Mouse (Mus musculus) hindbrain, embryonic 16.5 days (tissue): ENCODE measurements at regions not wholly inside any gene's neighbourhood (a gene's known extent, or its start where the extent isn't known, plus 50 kb on each side); places are given as distances from the start of the nearest gene placed in this dataset.

Experiments used
- ATAC-seq: fragments of 200-750 bp; cut with Nextera tagmentation; 2 replicates; pipeline ENCODE4 v1.8.0; 2017; ENCODE audit warnings: moderate TSS enrichment, moderate library complexity
- H3K27ac ChIP-seq: fragments of 300-500 bp; sonication (generic); 2 replicates; pipeline ENCODE4 v1.5.1; 2014; ENCODE audit warnings: low read depth, mild to moderate bottlenecking, control low read depth, low read length, moderate library complexity
- H3K27me3 ChIP-seq: fragments of 300-500 bp; sonication (generic); replicated peaks from 2 replicates; pipeline ENCODE4 v1.6.1; 2014; ENCODE audit warnings: low read length; ENCODE audit not compliant: control insufficient read depth, insufficient read depth
- H3K36me3 ChIP-seq: fragments of 300-500 bp; sonication (generic); 2 replicates; pipeline ENCODE4 v1.6.1; 2014; ENCODE audit warnings: mild to moderate bottlenecking, low read length, moderate library complexity, mixed read lengths; ENCODE audit not compliant: control insufficient read depth, insufficient read depth
- H3K4me1 ChIP-seq: fragments of 300-500 bp; sonication (generic); 2 replicates; pipeline ENCODE4 v1.6.1; 2014; ENCODE audit warnings: low read depth, low read length; ENCODE audit not compliant: control insufficient read depth, insufficient read depth
- H3K4me2 ChIP-seq: fragments of 300-500 bp; sonication (generic); 2 replicates; pipeline ENCODE4 v1.6.1; 2014; ENCODE audit warnings: mild to moderate bottlenecking, low read length, control low read depth, moderate library complexity
- H3K4me3 ChIP-seq: fragments of 300-500 bp; sonication (generic); 2 replicates; pipeline ENCODE4 v1.5.1; 2014; ENCODE audit warnings: mild to moderate bottlenecking, low read length, control low read depth, moderate library complexity
- H3K9ac ChIP-seq: fragments of 300-500 bp; sonication (generic); 2 replicates; pipeline ENCODE4 v1.6.1; 2014; ENCODE audit warnings: low read depth, mild to moderate bottlenecking, control low read depth, low read length, moderate library complexity
- H3K9me3 ChIP-seq: fragments of 300-500 bp; sonication (generic); 2 replicates; pipeline ENCODE4 v1.6.1; 2014; ENCODE audit warnings: mild to moderate bottlenecking, low read length, moderate library complexity; ENCODE audit not compliant: control insufficient read depth
- WGBS: fragments of 180-500 bp; shearing (Covaris S2); extraction: QIAGEN DNeasy Blood & Tissue Kit; methylation state at CpG from one replicate; pipeline ENCODE4 v1.1.7; 2014; 5-methylcytosine and 5-hydroxymethylcytosine counted together

DNA sequence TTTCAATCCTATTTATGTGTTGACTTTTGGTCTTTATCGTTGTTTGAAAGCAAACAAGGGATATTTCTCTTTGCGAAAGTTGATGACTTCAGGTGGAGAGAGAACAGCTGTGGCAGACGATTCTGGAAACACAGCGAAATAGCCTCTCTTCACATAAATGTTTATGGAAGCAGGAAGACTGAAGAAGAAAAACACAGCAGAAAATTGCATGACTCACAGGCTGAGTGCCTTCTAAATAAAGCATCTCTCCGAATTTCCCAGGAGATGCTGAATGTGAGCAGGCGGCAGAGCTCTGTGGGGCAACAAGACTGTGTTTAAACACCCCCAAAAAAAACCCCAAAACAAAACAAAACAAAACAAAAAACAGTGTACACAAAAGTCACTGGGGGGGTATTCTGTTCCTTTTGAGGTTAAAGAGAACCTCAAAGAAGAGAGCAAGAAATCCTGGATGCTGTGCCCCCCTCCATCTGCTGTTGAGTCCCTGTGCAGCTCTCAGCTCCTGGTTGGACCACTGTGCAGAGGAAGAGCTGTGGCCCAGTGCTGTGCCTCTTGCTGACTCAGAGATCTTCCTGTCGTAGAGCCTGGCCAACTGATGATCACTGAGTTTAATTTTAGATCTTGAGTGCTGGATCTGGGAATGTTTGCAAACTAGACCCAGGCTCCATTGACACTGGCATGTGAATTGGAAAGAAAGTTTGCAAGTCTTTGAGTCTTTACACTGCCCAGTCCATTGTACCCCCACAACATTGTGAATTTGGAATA lies 126.6 kb upstream of the Runx1 start:
- H3K4me1 ChIP-seq = no peaks in the 10 kb centered on the region
- H3K9me3 ChIP-seq = no peaks in the 10 kb centered on the region
- no peak for ATAC-seq
- WGBS = 71% methylated on average over 7 of the region's 7 CpGs
- H3K27ac ChIP-seq = no peak overlapping the region
- H3K27me3 ChIP-seq = no peaks in the 10 kb centered on the region
- no peak overlapping the region for H3K9ac ChIP-seq
- no peaks in the 10 kb centered on the region for H3K36me3 ChIP-seq
- no peak overlapping the region for H3K4me2 ChIP-seq
- H3K4me3 ChIP-seq = no peak overlapping the region

GRCm38 (mm10) chr16:92951516-92951915 lies 125.6 kb upstream of the Runx1 start:
- 88% methylated on average over 6 of the region's 6 CpGs for WGBS
- no peak overlapping the region for H3K9ac ChIP-seq

DNA sequence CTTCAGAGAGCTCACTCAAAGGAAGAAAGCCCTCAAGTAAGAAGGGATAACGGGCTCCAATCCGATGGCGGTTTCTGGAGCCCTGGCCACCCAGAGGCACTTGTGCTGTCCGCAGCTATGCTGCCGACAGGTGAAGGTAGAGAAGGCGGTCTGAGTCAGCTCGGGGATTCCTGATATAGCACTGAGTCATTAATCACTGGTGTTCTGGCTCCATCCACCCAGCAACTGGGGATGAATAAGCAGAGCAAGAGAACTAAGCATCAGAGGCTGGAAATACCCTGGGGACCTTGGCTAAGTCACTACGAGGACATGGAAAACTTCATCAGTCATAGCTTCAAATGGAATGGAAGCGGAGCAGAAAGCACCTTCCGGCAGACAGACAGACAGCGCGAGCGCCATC lies 122.5 kb upstream of the Runx1 start:
- no peaks in the 10 kb centered on the region for H3K4me1 ChIP-seq
- 93% methylated on average over 13 of the region's 13 CpGs for WGBS
- H3K27ac ChIP-seq = no peak overlapping the region
- H3K9me3 ChIP-seq = no peaks in the 10 kb centered on the region
- no peak overlapping the region for H3K9ac ChIP-seq
- H3K4me2 ChIP-seq = no peak overlapping the region
- no peaks in the 10 kb centered on the region for H3K36me3 ChIP-seq
- no peaks in the 10 kb centered on the region for H3K27me3 ChIP-seq
- no peak overlapping the region for H3K4me3 ChIP-seq
- no peak for ATAC-seq

More at GRCm38 (mm10) chr16:92951516-92951915, 125.6 kb upstream of the Runx1 start:
- H3K27me3 ChIP-seq = no peaks in the 10 kb centered on the region
- H3K9me3 ChIP-seq = no peaks in the 10 kb centered on the region
- H3K4me1 ChIP-seq = no peaks in the 10 kb centered on the region
- no peak overlapping the region for H3K4me3 ChIP-seq
- no peak overlapping the region for H3K27ac ChIP-seq
- H3K36me3 ChIP-seq = no peaks in the 10 kb centered on the region
- ATAC-seq = no peak
- no peak overlapping the region for H3K4me2 ChIP-seq

- no peak overlapping the region for H3K4me3 ChIP-seq
- H3K9me3 ChIP-seq = no peaks in the 10 kb centered on the region
- H3K36me3 ChIP-seq = no peaks in the 10 kb centered on the region
- no peaks in the 10 kb centered on the region for H3K27me3 ChIP-seq
- H3K9ac ChIP-seq = no peak overlapping the region
- no peak overlapping the region for H3K27ac ChIP-seq
- 87% methylated on average over 4 of the region's 4 CpGs for WGBS
- H3K4me2 ChIP-seq = no peak overlapping the region
- no peak for ATAC-seq
- H3K4me1 ChIP-seq = no peaks in the 10 kb centered on the region
These were observed 120.6 kb upstream of the Runx1 start for GRCm38 (mm10) chr16:92946554-92946953.

- H3K4me2 ChIP-seq = no peak overlapping the region
- no peaks in the 10 kb centered on the region for H3K9me3 ChIP-seq
- no peak overlapping the region for H3K4me3 ChIP-seq
- H3K36me3 ChIP-seq = no peaks in the 10 kb centered on the region
- H3K9ac ChIP-seq = no peak overlapping the region
- WGBS = 49% methylated on average over 2 of the region's 2 CpGs
- H3K4me1 ChIP-seq = no peaks in the 10 kb centered on the region
- H3K27ac ChIP-seq = no peak overlapping the region
- no peak for ATAC-seq
- H3K27me3 ChIP-seq = no peaks in the 10 kb centered on the region
These were observed 118.0 kb upstream of the Runx1 start for GRCm38 (mm10) chr16:92943901-92944300.

GRCm38 (mm10) chr16:92939618-92940017 lies 113.7 kb upstream of the Runx1 start:
- H3K27ac ChIP-seq = no peak overlapping the region

DNA sequence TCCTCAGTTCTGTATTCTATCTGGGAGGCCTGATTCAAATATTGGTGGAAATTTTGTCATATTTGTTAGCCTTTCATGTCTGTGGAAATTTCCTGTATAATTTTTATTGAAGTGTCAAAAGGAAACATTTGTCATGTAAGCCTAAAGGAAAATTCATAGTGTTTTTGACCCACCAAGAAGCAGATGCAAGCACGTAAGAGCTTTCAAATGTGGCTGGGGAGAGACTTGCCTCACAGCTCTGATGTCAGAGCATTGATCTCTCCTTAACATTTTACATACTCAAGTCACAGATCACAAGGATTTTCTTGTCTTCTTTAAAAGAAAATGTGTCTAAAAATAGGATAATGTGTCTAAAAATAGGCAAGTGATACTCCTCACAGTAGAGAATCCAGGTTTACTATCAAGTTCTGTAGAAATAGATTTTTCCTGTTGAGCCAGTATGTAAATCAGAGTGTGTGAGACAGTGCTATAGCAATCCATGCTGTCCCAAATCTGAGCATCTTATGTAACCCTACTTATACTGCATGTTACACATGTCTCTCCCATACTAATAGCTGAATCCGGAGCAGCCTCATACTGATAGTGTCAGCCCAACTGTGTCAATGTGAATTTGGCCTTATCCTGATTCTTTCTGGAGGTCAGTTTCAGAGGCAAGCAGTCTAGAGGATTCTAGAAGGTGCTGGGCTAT lies 110.0 kb upstream of the Runx1 start:
- WGBS = 83% methylated on average over 2 of the region's 2 CpGs
- H3K36me3 ChIP-seq = no peaks in the 10 kb centered on the region

More at GRCm38 (mm10) chr16:92939618-92940017, 113.7 kb upstream of the Runx1 start:
- ATAC-seq = no peak
- no peaks in the 10 kb centered on the region for H3K4me1 ChIP-seq
- WGBS = 50% methylated on average over 8 of the region's 8 CpGs
- H3K4me2 ChIP-seq = no peak overlapping the region
- H3K4me3 ChIP-seq = no peak overlapping the region
- no peaks in the 10 kb centered on the region for H3K9me3 ChIP-seq
- no peak overlapping the region for H3K9ac ChIP-seq
- H3K27me3 ChIP-seq = no peaks in the 10 kb centered on the region
- no peaks in the 10 kb centered on the region for H3K36me3 ChIP-seq

DNA sequence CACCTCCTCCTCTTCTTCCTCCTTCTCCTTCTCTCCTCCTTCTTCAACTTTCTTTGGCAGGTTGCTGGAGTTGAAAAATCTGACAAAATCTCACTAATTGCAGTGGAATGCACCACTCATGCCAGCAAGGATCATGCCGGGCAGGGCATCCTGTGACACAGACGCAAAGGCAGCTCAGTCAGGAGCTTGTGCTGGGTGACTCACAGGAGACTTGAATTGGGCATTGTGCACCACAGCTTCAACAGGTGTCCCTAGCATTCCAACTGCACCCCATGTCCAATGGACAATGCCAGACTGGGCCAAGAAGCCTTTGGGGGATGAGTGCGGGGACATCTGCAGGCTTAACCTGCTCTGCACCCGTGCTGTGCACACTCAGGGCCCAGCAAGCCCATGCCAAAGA lies 104.2 kb upstream of the Runx1 start:
- Histone ChIP-seq H3K4me3 (no peak overlapping the region), H3K4me2 (no peak overlapping the region), H3K9me3 (no peaks in the 10 kb centered on the region), H3K27me3 (no peaks in the 10 kb centered on the region), H3K27ac (no peak overlapping the region), H3K4me1 (no peaks in the 10 kb centered on the region), H3K9ac (no peak overlapping the region), H3K36me3 (no peaks in the 10 kb centered on the region)
- WGBS = 86% methylated on average over 4 of the region's 4 CpGs
- ATAC-seq = no peak

More for the DNA sequence above, 110.0 kb upstream of the Runx1 start:
- Histone ChIP-seq H3K4me3 (no peak overlapping the region), H3K27me3 (no peaks in the 10 kb centered on the region), H3K9ac (no peak overlapping the region), H3K4me2 (no peak overlapping the region), H3K27ac (no peak overlapping the region), H3K4me1 (no peaks in the 10 kb centered on the region), H3K9me3 (no peaks in the 10 kb centered on the region)
- ATAC-seq = no peak

- ATAC-seq = no peak
- no peak overlapping the region for H3K27ac ChIP-seq
- H3K27me3 ChIP-seq = no peaks in the 10 kb centered on the region
- H3K4me1 ChIP-seq = no peaks in the 10 kb centered on the region
- no peak overlapping the region for H3K4me3 ChIP-seq
- H3K9ac ChIP-seq = no peak overlapping the region
- 49% methylated on average over 7 of the region's 7 CpGs for WGBS
- H3K36me3 ChIP-seq = no peaks in the 10 kb centered on the region
- no peaks in the 10 kb centered on the region for H3K9me3 ChIP-seq
- no peak overlapping the region for H3K4me2 ChIP-seq
These were observed 102.3 kb upstream of the Runx1 start for GRCm38 (mm10) chr16:92928201-92928600.
